Mouse (Mus musculus) embryo, embryonic 11 days (tissue): ENCODE data around the gene Coq10b.
A peak's percentile ranks its signal among the peaks of the same experiment; 100 is the strongest.
"Not testable (repeated sequence)": the region's sequence is repeated elsewhere in the genome, so short reads cannot be mapped to it uniquely, and the experiment has no call there.

Experiments
- DNase-seq: peaks from one replicate; pipeline ENCODE4 v3.0.0-alpha.2; 2015

Coq10b gene

DNA sequence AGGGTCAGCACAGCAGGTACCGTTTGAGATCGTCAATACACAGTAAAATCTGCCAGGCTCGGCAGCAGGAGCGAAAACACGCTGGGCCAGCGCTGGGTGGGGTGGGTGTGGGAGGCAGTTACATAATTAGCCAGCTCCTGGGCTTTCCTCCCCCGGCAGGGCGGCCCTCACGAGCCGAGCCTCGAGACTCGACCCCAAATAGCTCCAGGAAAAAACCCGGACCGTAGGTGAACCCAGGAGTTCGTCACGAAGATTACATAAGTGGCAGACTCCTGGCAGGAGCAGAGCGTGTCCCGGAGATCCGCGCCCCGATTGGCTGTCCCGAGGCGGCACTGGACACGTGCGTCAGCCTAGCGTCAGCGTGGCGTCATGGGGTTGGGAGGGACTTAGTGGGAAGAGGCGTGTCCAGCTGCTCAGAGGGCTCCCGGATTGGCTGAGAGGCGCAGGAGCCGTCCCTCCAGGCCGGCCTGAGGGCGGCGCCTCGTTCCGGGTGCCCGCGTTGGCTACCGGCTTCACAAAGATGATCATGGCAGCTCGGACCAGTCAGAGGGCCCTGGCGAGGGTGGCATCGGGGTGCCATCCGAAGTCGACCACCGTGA, at the start of gene Coq10b:
Coq10b (plus strand) TSS at position 416 of the 599 bp plus-strand sequence.
- peak; percentile 99 for DNase-seq

DNA sequence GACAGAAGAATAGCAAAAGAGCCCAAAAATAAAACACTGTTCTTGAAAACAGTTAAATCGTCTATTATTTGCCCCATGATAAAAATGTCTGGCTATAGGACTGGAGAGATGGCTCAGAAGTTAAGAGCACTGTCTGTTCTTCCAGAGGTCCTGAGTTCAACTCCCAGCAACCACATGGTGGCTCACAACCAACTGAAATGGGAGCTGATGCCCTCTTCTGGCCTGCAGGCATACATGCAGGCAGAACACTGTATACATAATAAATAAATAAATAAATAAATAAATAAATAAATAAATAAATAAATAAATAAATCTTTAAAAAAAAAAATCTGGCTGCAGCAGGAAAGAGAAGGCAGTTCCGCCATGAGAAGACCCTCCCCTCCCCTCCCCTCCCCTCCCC, 44.3 kb upstream of the Coq10b start:
- DNase-seq, result not testable (repeated sequence)

DNA sequence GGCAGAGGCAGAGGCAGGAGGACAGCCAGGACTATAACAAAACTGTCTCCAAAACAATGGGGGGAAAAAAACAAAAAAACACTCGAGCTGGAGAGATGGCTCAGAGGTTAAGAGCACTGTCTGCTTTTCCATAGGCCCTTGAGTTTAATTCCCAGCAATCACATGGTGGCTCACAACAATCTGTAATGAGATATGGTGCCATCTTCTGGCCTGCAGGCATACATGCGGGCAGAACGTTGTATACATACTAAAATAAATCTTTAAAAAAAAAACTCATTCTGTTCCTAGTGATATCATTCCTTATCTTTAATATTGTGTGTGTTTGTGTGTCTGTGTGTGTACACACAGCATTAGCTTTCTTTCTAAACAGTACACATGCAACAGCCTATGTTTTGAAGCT, 40.1 kb upstream of the Coq10b start:
- no peak for DNase-seq

DNA sequence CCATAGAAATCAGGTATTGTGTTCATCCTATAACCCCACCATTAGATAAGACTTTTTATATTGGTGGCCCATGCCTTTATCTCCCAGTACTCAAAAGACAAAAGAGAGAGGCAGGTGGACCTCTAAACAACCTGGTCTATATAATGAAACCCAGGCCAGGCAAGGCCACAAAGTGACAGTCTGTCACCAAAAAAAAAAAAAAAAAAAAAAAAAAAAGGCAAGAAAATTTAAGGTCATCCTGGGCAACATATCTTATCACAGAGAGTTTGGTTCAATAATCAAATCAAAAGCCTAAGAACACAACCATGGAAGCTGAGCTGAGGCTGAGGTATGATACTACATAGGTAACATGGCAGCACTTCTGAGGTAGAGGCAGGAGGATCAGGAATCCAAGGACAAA, 30.7 kb upstream of the Coq10b start:
- no peak for DNase-seq

DNA sequence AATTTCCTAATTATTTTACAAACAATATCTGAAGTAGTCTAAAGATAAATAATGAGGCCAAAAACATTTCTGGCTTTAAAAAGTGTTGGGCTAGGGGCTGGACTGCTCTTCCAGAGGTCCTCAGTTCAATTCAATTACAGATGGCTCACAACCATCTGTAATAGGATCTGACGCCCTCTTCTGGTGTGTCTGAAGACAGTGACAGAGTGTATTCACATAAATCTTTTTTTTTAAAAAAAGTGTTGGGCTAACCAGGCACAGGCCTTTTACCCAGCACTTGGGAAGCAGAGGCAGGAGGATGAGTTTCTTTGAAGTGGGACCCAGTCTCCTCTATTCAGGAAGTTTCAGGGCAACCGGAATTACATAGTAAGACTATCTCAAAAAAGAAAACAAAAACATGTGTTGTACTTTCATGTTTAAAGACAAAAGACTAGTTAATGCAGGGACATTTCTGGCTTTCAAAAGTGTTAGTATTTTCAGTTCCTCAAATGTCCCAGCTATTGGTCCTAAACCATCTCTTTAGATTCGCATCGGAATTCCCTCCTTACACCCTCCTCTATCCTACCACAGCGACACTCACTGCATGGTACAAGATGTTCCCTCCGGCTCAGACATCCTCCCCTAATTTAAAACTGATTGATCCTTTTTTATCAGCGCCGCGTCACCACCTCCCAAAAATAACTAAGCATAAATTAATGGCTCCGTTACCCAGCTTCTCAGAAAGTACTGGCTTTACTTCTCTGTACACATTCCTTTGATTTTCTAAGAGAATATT, 26.7 kb upstream of the Coq10b start:
- peak; percentile 13 for DNase-seq

DNA sequence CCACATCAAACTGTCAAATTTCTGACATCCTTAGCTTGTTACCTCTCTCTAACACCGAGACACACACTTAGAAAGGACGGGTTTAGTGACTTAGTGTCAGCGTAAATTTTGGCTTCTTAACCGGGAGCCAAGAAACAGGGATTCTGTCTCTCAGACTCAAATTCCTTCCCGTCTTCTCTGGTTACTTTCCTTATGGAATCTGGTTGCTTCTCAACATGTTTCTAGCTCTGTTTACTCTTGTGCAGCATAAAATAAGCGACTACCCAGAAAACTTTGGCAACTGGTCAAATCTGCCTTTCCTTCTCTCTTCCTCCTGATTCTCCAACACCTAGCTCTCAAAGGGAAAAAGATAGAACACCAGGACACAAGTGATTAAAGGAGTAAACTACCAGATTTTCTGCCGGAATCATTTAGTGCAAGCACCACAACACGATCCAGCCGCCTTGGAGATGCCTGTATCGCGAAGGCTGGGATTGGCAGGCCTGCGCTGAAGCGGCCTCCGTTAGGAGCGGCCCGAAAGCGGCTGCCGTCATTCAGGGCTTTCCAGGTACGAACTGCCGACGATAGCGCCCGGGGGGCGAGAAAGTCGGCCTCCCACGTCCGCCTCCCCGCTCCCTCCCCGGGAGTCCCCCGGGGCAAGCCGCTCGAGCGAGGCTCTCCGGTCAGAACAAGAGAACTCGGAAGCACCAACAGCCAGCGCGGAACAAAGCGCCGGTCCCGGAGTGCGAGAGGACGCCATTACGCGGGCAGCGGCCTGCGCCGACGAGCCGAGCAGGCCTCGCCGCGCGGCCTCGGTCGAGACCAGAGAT, 25.9 kb upstream of the Coq10b start:
- peak; percentile 3 for DNase-seq

DNA sequence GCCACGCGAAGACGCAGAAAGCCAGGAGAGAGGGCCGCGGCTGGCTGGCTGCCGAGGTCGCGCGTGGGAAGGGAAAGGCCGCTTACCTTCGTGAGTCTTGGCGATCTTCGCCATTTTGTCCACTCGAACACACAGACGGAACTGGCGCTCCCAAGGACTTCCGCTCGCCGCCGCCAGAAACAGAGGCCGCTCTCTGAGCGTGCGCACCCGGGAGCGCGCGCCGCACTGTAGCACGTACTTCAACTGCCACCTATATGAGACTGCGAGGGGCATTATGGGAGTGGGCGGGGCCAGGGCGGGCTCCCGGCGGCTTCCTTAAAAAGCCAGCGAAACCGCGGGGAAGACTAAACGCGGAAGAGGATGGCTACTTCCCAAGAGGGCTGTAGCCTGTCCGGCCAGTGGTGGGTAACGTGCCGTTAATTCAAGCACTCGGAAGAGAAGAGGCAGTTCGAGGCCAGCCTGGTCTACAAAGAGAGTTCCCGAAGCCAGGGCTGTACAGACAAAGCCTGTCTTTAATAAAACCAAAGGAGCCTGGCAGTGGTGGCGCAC, 25.2 kb upstream of the Coq10b start, which contains the start of gene Sf3b1:
Sf3b1 (minus strand) TSS at position 229 of the 549 bp plus-strand sequence.
- DNase-seq, result peak; percentile 98

DNA sequence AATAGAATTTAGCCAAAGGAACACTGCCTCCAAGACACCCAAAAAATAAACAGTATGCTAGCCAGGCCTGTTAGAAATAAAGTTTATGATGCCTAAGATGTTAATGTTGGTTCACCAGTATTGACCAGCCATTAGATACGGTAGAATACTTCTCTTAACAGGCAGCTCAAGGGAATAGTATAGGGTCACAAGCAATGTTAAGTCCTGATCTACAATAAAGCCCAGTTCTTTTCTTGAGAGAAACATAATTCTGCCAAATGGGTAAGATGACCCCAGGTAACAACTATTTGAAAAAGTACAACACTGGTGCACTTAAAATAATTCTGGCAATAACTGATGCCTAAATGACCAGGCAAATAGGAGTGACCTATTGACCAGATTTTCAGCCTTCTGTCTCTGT, 24.6 kb upstream of the Coq10b start:
- no peak for DNase-seq

DNA sequence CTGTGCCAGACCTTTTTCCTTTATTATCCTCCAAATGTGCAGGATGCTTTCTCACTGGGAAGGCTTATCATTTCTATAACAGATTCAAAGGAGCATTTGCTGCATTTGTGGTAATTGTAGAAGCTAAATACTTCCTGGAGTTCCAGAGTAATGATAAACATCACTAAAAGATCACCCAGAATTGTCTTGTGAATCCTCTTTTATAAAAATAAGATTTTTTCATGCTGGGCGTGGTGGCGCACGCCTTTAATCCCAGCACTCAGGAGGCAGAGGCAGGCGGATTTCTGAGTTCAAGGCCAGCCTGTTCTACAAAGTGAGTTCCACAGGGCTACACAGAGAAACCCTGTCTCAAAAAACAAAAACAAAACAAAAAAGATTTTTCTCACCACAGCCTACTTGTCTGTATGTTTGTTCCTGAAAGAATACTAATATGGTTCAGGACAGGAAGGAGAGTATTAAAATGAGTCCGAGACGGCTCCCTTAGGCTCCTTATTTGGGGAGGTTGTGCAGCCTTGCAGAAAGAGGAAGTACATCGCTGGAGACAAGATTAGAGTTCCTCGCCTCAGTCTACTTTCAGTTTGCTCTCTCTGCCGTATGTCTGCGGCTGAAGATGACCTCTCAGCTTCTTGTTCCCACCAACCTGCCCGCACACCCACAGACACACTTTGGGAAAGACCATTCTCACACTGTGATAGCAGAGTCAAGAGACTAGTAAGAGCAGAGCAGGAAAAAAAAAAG, 23.9 kb upstream of the Coq10b start:
- DNase-seq, result no peak

DNA sequence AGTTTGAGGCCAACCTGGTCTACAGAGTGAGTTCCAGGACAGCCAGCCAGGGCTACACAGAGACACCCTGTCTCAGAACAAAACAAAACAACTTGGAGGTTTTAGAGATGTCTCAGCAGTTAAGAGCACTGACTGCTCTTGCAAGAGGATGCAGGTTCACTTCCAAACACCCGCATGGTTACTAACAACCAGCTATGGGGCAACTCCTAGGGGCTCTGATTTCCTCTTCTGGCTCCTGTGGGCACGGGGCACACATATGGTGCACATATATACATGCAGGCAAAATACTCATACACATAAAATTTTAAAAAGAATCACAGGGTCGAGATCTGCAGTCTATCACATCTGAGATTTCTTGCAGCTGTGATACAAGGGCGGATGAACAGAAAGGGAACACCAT, 23.1 kb upstream of the Coq10b start:
- no peak for DNase-seq

DNA sequence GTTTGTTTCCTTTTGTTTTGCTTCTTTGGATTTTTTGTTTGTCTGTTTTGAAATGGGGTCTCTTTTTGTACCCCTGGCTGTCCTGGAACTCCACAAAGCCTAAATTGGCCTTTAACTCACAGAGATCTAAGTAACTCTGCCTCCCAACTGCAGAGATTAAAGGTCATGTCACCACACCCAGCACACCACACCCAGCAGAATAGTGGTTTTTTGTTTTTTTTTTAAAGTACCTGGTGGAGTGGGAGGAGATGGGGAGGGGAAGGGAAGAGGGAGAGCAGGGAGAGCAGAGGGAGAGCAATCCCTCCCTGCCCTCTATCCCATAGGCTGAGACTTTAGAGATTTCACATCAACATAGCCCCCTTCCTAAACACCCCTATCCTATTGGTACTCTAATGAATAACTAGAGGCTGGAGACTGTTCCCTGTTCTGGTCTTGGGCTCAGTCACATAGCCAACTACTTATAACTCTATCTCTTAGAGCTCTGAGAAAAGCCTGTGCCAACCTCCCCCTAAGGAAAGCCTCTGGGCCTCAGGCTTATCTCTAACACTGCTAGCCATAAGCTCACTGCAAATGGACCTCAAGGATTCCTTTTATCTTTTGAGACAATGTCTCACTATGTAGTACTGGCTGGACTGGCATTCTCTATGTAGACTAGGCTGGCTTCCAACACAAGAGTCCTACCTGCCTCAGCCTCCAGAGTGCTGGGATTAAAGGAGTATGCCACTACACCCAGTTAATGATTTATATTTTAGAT, 21.4 kb upstream of the Coq10b start:
- DNase-seq, result no peak

DNA sequence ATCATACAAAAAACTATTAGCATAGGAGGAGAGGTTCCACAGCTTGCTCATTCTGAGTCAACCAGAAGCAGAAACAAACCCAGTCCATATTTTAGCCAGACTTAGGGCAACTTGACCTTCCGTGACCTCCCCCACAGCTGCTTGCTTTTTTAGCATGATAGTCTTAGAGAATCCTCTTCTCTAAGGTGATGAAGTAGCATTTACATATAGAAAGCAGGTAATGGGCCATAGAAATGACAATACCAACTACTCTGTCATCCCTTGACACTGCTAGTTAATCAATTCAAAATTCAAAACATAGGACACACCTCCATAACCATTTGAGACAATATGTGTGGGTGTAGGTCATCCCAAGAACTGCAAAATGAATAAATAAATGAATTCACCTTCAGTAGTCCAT, 12.6 kb upstream of the Coq10b start:
- no peak for DNase-seq

DNA sequence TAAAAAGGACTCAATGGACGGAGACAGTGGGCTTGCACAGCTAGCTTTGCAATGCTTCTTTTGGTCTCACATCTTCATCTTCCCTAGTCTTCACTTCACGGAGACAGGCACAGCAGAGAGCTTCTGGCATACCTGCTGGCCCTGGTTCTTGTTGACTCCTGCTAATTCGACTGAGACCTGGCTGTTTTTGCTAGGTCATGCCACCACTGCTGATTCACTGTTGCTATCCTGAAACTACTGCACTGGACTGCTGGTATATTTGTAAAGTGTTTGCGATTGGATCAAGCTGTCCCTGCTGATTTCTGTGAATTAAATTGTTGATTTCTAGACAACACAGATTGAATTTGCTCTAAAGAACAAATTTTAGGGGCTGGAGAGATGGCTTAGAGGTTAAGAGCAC, 10.9 kb upstream of the Coq10b start:
- no peak for DNase-seq

DNA sequence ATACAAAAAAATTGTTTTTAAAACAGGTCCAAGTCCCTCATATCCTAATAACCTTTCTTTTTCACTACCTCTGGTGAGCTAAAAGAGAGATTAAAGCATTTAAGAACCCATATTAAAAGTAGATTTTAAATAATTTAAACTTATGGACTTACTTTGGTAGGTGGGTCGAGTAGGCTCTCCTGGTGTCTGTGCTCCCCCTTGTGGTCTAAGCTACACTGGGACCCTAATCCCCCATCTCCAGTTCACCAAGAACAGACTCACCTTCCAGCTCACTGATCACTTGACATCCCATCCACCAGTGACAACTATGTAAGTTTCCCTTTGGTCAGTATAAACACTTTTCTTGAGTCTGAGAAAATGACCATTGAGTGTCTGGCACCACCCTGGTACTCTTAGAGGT, 10.3 kb upstream of the Coq10b start:
- DNase-seq, result no peak

DNA sequence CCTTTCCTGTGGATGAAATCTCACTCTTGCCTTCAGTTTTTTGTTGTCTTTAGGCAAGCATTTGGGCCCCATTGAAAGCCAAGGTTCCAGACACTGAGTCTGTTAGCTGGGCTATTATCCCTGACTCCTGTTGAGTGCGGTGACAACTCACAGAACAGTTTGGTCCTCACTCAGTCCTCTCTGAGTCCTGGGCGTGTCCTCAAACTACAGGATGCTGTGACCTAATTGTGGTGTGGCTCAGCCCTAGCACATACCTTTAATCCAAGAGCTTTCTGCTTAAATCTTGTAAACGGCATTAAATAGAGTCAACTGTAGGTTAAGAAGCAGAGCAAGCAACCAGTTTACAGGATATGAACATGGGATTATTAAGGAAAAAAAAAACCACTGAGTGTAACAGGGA, 9.4 kb upstream of the Coq10b start:
- DNase-seq, result no peak

DNA sequence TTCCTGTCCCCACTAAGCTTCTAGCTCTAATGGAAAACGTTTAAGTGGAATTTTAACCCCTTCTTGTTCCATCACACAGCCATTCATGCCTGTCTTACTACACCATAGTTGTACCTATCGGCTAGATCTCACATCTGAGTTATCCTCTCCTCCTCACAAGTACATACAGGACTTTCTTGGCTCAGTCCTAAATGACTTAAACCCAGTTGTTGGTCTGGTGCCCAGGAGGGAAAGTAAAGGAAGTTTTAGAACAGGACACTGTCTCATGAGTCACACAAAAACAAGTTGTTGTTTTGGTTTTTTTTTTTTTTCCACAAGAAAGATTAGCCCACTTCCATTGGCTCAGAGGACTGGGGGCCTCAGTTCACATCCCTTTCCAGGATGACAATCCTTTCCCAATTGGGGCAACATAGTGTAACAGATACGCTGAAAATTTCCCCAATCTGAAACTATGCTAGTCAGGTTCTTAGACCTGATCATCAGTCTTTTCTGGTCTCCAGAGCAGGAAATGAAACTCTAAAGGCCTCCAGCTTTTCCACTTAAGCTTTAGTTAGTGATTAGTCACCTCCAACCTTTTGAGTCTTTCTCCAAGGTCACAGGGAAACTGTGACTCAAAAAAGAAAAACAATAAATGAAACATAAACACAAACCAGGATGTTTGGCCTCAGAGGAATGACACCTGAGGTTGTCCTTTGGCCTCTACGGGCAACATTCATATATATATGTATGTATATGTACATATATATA, 3.6 kb upstream of the Coq10b start:
- DNase-seq, result no peak

DNA sequence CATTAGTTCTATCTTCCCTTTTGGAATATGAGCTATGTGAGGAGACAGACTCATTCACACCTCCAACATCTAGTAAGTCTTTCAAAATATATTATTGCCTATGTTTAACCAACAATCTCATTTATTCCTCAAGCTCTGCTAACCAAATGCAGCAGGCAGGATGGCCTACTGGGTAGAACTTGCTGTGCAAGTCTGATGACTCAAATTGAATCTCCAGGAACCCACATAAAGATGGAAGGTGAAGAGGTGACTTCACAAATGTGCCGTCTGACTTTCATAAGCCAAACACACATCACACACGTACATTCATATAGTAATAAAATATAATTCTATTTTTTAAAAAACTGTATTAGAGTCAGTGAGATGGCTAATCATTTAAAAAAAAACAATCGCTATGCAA, 899 bp upstream of the Coq10b start:
- no peak for DNase-seq

DNA sequence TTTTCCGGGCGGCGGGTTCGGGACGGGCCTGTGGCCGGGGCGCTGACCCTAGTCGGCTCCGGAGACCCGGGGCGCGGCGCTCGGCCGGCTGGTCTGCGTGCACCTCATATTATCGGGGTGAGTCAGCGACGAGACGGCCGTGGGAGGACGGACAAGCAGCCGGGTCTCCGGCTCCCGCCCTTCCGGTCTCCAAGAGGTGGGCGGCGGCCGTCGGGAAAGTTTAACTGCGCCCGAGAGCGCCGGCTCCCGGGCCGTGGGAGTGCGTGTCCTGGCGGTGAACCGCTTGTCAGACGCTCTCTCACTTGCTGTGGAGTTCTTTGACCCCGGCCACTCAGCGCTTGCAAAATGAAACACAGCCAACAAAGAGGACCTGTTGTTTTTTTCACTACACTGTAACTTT, 435 bp downstream of the Coq10b start:
- peak; percentile 75 for DNase-seq

DNA sequence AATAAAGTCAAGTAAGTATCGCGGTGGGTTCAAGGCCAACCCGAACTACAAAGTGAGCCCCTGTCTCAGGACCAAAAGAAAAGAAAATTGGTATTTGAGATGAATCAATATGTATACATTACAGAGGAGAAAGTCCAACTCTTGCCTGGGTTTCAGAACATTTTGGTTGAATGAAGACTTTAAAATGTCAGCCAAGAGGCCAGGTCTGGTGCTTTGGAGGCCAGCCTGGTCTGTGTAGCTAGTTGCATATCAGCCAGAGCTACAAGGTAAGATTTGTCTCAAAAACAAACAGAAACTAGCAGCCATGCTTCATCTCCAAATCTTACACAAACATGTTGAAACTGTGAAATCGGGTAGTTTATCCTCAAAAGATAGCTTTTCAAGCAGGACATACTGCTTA, 1.0 kb downstream of the Coq10b start:
- no peak for DNase-seq

DNA sequence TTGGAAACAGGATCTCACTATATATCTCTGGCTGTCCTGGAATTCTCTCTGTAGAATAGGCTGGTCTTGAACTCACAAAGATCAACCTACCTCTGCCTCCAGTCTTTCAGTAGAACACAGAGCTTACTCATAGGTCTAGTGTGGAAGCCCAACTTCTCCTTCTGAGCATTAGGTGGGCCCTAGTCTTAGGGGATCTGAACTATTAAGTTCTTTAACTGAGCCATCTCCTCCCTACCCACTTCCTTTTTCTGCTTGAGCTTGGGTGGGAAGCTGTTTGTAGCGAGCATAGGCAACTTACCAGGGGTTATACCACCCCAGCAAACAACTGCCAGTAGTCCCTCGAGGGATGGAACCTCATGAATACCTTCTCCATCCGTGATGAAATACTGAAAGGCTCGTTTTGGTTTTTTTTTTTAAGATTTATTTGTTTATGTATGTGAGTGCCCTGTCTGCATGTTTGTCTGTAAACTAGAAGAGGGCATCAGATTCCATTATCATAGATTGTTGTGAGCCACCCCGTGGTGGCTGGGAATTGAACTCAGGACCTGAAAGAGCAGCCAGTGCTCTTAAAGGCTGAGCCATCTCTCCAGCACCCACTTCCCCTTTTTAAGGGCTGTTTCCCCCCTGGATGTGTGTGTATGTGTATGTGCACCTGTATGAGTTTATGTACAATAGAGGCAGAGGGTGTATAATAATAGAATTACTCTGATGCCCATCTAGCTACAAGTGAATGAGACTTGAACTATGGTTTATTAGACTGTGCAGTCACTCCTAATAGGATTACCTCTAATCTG, 2.9 kb downstream of the Coq10b start:
- no peak for DNase-seq
